Mouse (Mus musculus): ENCODE measurements around the gene Zdhhc17.

GRCm38 (mm10) chr10:111031511-111032365 is 21.8 kb upstream of the Zdhhc17 start:
- TF ChIP-seq CTCF (IDR thresholded peaks at IDR 0.05; ENCODE audit: control insufficient read depth, insufficient read depth, insufficient read length) (no peak), USF1 (IDR thresholded peaks at IDR 0.05; ENCODE audit: low read depth) (no peak), MAX (IDR thresholded peaks at IDR 0.05) (no peak), CEBPB (IDR thresholded peaks at IDR 0.05; ENCODE audit: low read depth) (no peak), MYOD1 (IDR thresholded peaks at IDR 0.05; ENCODE audit: control insufficient read depth, insufficient read length, low read depth) (no peak)
